Mouse (Mus musculus) lung, embryonic 14.5 days (tissue): ENCODE measurements at regions not wholly inside any gene's neighbourhood (a gene's known extent, or its start where the extent isn't known, plus 50 kb on each side); places are given as distances from the start of the nearest gene placed in this dataset.

ENCODE experiments used
- ATAC-seq: fragments of 200-750 bp; cut with Nextera tagmentation; 2 replicates; pipeline ENCODE4 v1.8.0; 2017; ENCODE audit warnings: mild to moderate bottlenecking, moderate TSS enrichment, moderate library complexity; ENCODE audit not compliant: insufficient read depth
- DNase-seq: peaks from one replicate; pipeline ENCODE4 v3.0.0-alpha.2; 2015
- H3K27ac ChIP-seq: fragments of 300-500 bp; sonication (generic); 2 replicates; pipeline ENCODE4 v1.5.1; 2014; ENCODE audit warnings: low read depth, mild to moderate bottlenecking, moderate library complexity
- H3K27me3 ChIP-seq: fragments of 300-500 bp; sonication (generic); 2 replicates; pipeline ENCODE4 v1.6.1; 2014; ENCODE audit warnings: low read length, control low read depth; ENCODE audit not compliant: insufficient read depth
- H3K36me3 ChIP-seq: fragments of 300-500 bp; sonication (generic); 2 replicates; pipeline ENCODE4 v1.6.1; 2014; ENCODE audit warnings: control low read depth; ENCODE audit not compliant: insufficient read depth
- H3K4me1 ChIP-seq: fragments of 300-500 bp; sonication (generic); 2 replicates; pipeline ENCODE4 v1.6.1; 2014; ENCODE audit warnings: antibody characterized with exemption, control low read depth; ENCODE audit not compliant: insufficient read depth
- H3K4me2 ChIP-seq: fragments of 300-500 bp; sonication (generic); 2 replicates; pipeline ENCODE4 v1.6.1; 2014; ENCODE audit warnings: mild to moderate bottlenecking
- H3K4me3 ChIP-seq: fragments of 300-500 bp; sonication (generic); 2 replicates; pipeline ENCODE4 v1.5.1; 2014; ENCODE audit warnings: low read depth, low read length
- H3K9ac ChIP-seq: fragments of 300-500 bp; sonication (generic); 2 replicates; pipeline ENCODE4 v1.6.1; 2014
- H3K9me3 ChIP-seq: fragments of 300-500 bp; sonication (generic); 2 replicates; pipeline ENCODE4 v1.6.1; 2016; ENCODE audit warnings: low read depth, low read length, control low read depth
- CTCF ChIP-seq: IDR thresholded peaks from 2 replicates; pipeline ENCODE4 v1.5.1; 2016; ENCODE audit warnings: antibody characterized with exemption, low read depth
- WGBS: fragments of 180-500 bp; shearing (Covaris S2); extraction: QIAGEN DNeasy Blood & Tissue Kit; methylation state at CpG from one replicate; pipeline ENCODE4 v1.1.7; 2014; 5-methylcytosine and 5-hydroxymethylcytosine counted together

DNA sequence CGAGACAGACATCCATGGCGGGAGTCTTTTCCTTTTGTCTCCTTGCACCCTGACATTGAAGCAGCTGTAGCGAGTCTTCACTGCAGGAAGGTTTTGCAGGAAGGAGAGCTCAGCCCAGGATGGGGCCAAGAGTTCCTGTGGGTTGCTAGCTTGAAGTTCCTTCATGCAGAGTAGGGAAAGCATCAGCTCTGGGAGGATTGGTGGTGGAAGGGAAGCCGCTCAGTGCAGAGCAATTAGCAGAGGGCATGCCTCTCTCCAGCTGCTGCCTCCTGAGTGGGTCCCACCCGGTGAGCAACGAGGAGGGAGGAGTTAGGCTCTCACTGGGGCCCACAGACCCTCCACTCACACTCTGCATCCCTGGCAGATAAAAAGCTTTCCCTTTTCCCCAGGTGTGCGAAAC is 298.9 kb downstream of the Slc4a3 start:
- Histone ChIP-seq H3K36me3 (no peaks in the 10 kb centered on the region), H3K4me1 (no peaks in the 10 kb centered on the region), H3K27ac (no peak overlapping the region), H3K27me3 (no peaks in the 10 kb centered on the region), H3K4me2 (no peak overlapping the region), H3K4me3 (no peak overlapping the region), H3K9ac (no peak overlapping the region), H3K9me3 (no peaks in the 10 kb centered on the region)
- no peak for TF ChIP-seq CTCF
- ATAC-seq = no peak
- peak; percentile 11 for DNase-seq
- WGBS = 33% methylated on average over 7 of the region's 7 CpGs

- Histone ChIP-seq H3K9me3 (no peaks in the 10 kb centered on the region), H3K4me3 (no peak overlapping the region), H3K27ac (no peak overlapping the region), H3K4me1 (no peaks in the 10 kb centered on the region), H3K9ac (no peak overlapping the region), H3K36me3 (no peaks in the 10 kb centered on the region), H3K4me2 (no peak overlapping the region), H3K27me3 (no peaks in the 10 kb centered on the region)
- WGBS = 71% methylated on average over 4 of the region's 4 CpGs
- no peak for TF ChIP-seq CTCF
- ATAC-seq = no peak
- DNase-seq = peak; percentile 51
Observed at GRCm38 (mm10) chr1:75845771-75846535, 299.9 kb downstream of the Slc4a3 start.

- ATAC-seq = no peak
- 74% methylated on average over 3 of the region's 3 CpGs for WGBS
- DNase-seq = no peak
Observed at GRCm38 (mm10) chr1:75847681-75848080, 301.6 kb downstream of the Slc4a3 start.

GRCm38 (mm10) chr1:75848436-75848835 is 302.4 kb downstream of the Slc4a3 start:
- Histone ChIP-seq H3K9me3 (no peaks in the 10 kb centered on the region), H3K9ac (no peak overlapping the region), H3K36me3 (no peaks in the 10 kb centered on the region), H3K27me3 (no peaks in the 10 kb centered on the region), H3K27ac (no peak overlapping the region), H3K4me2 (no peak overlapping the region), H3K4me1 (no peaks in the 10 kb centered on the region), H3K4me3 (no peak overlapping the region)
- DNase-seq (no peak), ATAC-seq (no peak)
- no peak for TF ChIP-seq CTCF
- 80% methylated on average over 4 of the region's 4 CpGs for WGBS

More at GRCm38 (mm10) chr1:75847681-75848080, 301.6 kb downstream of the Slc4a3 start:
- Histone ChIP-seq H3K4me1 (no peaks in the 10 kb centered on the region), H3K4me3 (no peak overlapping the region), H3K27me3 (no peaks in the 10 kb centered on the region), H3K9me3 (no peaks in the 10 kb centered on the region), H3K4me2 (no peak overlapping the region), H3K27ac (no peak overlapping the region), H3K36me3 (no peaks in the 10 kb centered on the region), H3K9ac (no peak overlapping the region)
- TF ChIP-seq CTCF = no peak

DNA sequence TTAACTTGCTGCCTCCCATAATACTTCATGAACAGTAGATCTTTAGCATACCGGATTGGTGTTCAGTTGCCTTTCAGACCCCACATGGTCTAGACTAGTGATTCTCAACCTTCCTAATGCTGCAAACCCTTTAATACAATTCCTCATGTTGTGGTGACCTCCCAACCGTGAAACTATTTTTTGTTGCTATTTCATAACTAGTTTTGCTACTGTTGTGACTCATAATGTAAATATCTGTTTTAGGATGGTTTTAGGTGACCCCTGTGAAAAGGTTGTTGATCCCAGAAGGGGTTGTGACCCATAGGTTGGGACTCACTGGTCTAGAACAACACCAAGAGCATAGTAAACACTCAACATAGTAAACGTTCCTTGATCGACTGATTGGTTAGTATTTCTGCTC is 304.1 kb downstream of the Slc4a3 start:
- Histone ChIP-seq H3K27ac (no peak overlapping the region), H3K4me3 (no peak overlapping the region), H3K4me2 (no peak overlapping the region), H3K9ac (no peak overlapping the region), H3K36me3 (no peaks in the 10 kb centered on the region), H3K27me3 (no peaks in the 10 kb centered on the region), H3K4me1 (no peaks in the 10 kb centered on the region), H3K9me3 (no peaks in the 10 kb centered on the region)
- no peak for TF ChIP-seq CTCF
- DNase-seq (no peak), ATAC-seq (no peak)
- WGBS = 87% methylated on average over 4 of the region's 4 CpGs

DNA sequence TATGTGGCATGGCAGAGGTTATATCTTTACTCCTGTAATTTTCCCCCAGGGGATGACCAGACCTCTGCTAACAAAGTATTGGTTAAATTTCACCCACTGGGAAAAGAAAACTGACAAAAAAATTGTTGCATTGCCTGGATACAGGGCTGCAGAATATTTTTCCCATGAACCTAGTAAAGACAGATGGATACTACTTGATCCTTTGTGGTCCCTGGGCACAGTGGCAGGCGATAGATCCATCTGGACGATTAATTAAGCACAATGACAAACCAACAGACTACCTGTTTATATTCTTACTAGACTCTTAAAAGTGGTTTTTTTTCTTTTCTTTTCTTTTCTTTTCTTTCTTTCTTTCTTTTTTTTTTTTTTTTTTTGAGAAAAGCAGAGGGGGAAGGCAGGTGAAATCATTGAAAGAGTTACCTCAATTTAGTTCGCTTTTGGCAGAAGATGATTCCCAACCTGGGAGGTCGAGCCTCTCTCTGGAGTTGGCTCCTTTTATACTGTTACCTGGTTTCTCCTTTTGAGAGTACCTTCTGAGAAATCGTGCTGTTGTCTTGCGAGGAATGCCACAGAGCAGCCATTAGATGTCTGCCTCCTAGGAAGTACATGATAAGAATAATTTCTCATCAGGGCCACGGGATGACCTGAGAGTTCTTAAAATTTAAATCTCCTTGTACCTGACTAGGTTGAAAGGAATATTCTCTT is 312.6 kb downstream of the Slc4a3 start:
- no peak for TF ChIP-seq CTCF
- H3K4me2 ChIP-seq = no peak overlapping the region
- H3K4me1 ChIP-seq = no peaks in the 10 kb centered on the region
- no peaks in the 10 kb centered on the region for H3K9me3 ChIP-seq
- no peak overlapping the region for H3K4me3 ChIP-seq
- H3K27me3 ChIP-seq = no peaks in the 10 kb centered on the region
- H3K9ac ChIP-seq = no peak overlapping the region
- no peaks in the 10 kb centered on the region for H3K36me3 ChIP-seq
- DNase-seq = no peak
- WGBS = 73% methylated on average over 7 of the region's 7 CpGs
- no peak for ATAC-seq
- no peak overlapping the region for H3K27ac ChIP-seq

DNA sequence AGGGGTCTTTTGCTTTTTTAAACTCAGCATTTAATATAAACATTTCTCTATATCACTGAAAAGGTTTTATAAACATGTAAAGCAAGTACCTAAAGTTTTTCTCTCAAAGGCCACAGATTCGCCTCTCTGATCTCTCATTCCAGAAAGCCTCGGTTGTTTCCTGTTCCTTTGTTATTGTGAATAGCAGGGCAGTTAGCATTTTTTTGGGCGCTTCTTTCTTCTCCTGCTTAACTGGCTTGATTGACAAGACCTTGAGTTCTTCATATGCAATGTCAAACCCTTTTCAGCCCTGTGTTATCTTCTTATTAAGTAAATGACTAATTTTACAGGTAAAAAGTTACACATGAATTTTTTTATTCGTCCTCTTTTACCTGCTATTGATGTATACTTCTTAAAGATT is 316.7 kb downstream of the Slc4a3 start:
- ATAC-seq = no peak
- no peak overlapping the region for H3K27ac ChIP-seq

More for the DNA sequence above, 316.7 kb downstream of the Slc4a3 start:
- H3K9me3 ChIP-seq = no peaks in the 10 kb centered on the region
- DNase-seq = no peak
- H3K36me3 ChIP-seq = no peaks in the 10 kb centered on the region
- H3K4me1 ChIP-seq = no peaks in the 10 kb centered on the region; the same call in 1 of the 2 replicates
- no peak for TF ChIP-seq CTCF
- no peaks in the 10 kb centered on the region for H3K27me3 ChIP-seq
- H3K4me3 ChIP-seq = no peak overlapping the region
- 55% methylated on average over 4 of the region's 4 CpGs for WGBS
- H3K9ac ChIP-seq = no peak overlapping the region
- no peak overlapping the region for H3K4me2 ChIP-seq
